Mouse (Mus musculus): Measurements from ENCODE around the gene Enpp7. TPM values are rescaled to one million over a fixed set of nuclear protein-coding genes. Genes with fewer than 3 reads are reported as not detected.

The Enpp7 gene
- polyA plus RNA-seq, 1 experiment from 2014 or later = not detected

DNA sequence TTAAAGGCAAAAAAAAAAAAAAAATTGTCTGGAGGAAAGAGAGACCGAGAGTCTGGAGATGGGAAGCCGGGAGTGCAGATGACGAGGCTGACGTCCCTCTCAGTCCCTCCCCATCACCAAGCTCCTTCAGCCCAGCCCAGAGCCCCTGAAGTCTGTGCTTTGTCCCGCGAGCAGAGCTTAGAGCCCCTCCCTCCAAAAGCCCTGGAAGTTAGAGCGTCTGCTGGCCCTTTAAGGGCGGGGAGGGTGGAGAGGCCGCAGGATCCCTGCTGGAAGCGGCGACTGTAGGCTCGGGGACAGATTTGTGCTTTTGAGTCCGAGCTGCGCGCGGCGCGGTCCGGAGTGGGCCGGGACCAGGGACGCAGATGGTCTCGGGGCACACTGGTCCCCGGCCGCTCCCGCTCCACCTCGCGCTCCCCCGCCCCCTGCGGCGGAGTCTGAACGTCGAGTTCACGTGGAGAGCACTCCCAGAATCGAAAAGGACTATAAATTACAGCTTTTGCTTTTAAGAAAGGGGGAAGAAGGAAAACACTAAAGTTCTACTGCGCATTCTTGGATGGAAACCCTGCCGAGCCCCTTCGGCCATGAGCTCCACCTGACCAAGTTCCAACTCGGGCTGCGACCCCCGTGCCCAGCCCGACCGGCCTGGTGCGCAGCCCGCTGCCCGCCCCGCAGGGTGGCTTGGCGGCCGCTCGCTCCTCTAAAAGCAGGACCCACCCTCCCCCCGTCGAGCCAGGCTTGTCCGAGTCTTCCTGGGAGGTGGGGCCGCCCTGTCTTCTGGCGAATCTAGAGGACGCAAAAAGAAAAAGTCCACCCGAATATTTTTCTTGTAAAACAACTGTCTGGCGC is 49.2 kb downstream of the Enpp7 start:
- Histone ChIP-seq H3K9ac (peak overlapping the region; percentile 63), H3K4me2 (replicated peaks) (peak overlapping the region; percentile 91), H3K27me3 (peaks cover 54% of the 10 kb centered on the region), H3K36me3 (peaks cover 8% of the 10 kb centered on the region), H3K9me3 (no peaks in the 10 kb centered on the region), H3K27ac (no peak overlapping the region), H3K4me1 (peaks cover 62% of the 10 kb centered on the region), H3K4me3 (peak overlapping the region; percentile 47)
- no peak for ATAC-seq (ENCODE audit: insufficient number of reproducible peaks, insufficient read depth, low FRiP score, low TSS enrichment)
- WGBS = under 1% methylated on average over 57 of the region's 57 CpGs

DNA sequence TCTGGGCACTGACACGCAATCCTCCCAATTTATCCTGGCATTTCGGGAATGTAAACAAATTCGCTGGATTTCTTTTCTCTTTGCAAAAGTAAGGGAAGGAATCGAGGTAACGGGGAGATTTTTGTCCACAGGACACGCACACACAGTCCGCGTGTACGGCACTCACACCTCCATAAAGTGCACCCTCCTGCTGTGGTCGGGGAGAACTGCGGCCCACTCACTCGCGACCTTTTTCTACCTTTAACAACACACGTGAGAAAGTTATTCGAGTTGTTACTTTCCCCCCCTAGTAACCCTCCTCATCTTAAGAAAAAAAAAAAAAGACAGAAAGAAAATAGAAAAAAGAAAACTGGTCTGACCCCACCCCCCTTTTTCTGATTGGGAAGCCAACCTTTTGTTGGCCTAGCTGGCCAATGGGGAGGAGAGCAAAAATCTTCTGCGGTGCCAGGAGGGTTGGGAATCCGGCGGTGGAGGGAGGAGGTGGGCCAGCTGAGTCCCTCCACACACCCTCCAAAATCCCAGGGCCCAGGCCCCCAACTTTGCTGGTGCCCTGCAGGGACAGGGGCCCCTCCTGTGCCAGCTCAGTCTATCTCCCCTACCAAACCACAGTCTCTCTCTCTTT is 49.9 kb downstream of the Enpp7 start:
- Histone ChIP-seq H3K36me3 (peaks cover 8% of the 10 kb centered on the region), H3K27ac (no peak overlapping the region), H3K4me3 (peak overlapping the region; percentile 47), H3K4me1 (peaks cover 68% of the 10 kb centered on the region), H3K4me2 (replicated peaks) (peak overlapping the region; percentile 91), H3K9ac (no peak overlapping the region), H3K27me3 (peaks cover 60% of the 10 kb centered on the region), H3K9me3 (no peaks in the 10 kb centered on the region)
- ATAC-seq (ENCODE audit: insufficient number of reproducible peaks, insufficient read depth, low FRiP score, low TSS enrichment) = no peak
- WGBS = 2% methylated on average over 18 of the region's 18 CpGs

GRCm38 (mm10) chr11:119038744-119039484 is 50.9 kb downstream of the Enpp7 start:
- no peaks in the 10 kb centered on the region for H3K9me3 ChIP-seq
- WGBS = 31% methylated on average over 22 of the region's 22 CpGs
- no peak for ATAC-seq (ENCODE audit: insufficient number of reproducible peaks, insufficient read depth, low FRiP score, low TSS enrichment)
- H3K27me3 ChIP-seq = peaks cover 68% of the 10 kb centered on the region
- H3K9ac ChIP-seq = peak overlapping the region; percentile 47
- no peak overlapping the region for H3K27ac ChIP-seq
- H3K4me1 ChIP-seq = peaks cover 78% of the 10 kb centered on the region
- H3K36me3 ChIP-seq = peaks cover 8% of the 10 kb centered on the region
- H3K4me2 ChIP-seq (replicated peaks) = peak overlapping the region; percentile 85
- 0 out of 2 replicates have a peak overlapping the region, but pooled peaks have one; percentile 74 for H3K4me3 ChIP-seq

DNA sequence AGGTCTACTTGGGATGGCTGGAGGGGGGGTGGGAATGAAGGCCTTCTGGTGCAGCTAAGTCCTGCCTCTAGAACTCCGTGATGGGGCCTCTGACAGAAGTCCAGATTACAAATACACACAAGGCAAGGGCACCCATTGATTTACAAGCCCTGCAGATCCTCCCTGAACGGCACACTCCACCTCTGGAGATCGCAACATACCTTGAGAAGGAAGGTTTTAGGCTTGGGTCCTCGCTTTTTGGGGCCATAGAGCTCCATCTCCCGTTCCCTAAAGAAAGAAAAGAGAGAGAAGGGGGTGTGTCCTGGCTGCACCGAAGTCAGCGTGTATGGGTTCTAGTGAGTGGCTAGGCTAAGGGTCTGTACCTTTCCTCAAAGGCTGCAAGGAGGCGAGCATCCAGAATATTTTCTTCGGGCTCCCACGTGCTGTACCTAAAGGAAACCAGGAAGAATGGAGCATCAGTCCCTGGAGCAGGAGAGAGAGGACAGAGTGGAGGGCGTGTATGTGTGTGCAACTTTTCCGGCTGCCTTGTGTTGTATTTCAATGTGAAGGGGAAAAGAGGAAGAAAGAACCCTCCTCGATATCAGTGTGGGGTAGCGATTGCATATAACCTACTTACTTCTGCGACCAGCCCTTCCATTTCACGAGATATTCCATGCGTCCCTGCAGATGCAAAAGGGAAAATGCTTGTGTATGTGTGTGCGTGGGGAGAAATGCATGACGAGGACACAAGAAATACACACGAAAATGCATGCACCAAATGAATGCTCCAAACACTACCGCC is 51.9 kb downstream of the Enpp7 start:
- no peaks in the 10 kb centered on the region for H3K9me3 ChIP-seq
- H3K4me1 ChIP-seq = peaks cover 78% of the 10 kb centered on the region
- peak overlapping the region; percentile 85 for H3K4me2 ChIP-seq (replicated peaks)
- H3K27me3 ChIP-seq = peaks cover 72% of the 10 kb centered on the region
- H3K27ac ChIP-seq = peak overlapping the region; percentile 83
- WGBS = 4% methylated on average over 21 of the region's 21 CpGs
- H3K36me3 ChIP-seq = peaks cover 8% of the 10 kb centered on the region
- H3K4me3 ChIP-seq = peak overlapping the region; percentile 74
- ATAC-seq (ENCODE audit: insufficient number of reproducible peaks, insufficient read depth, low FRiP score, low TSS enrichment) = no peak
- peak overlapping the region; percentile 85 for H3K9ac ChIP-seq

DNA sequence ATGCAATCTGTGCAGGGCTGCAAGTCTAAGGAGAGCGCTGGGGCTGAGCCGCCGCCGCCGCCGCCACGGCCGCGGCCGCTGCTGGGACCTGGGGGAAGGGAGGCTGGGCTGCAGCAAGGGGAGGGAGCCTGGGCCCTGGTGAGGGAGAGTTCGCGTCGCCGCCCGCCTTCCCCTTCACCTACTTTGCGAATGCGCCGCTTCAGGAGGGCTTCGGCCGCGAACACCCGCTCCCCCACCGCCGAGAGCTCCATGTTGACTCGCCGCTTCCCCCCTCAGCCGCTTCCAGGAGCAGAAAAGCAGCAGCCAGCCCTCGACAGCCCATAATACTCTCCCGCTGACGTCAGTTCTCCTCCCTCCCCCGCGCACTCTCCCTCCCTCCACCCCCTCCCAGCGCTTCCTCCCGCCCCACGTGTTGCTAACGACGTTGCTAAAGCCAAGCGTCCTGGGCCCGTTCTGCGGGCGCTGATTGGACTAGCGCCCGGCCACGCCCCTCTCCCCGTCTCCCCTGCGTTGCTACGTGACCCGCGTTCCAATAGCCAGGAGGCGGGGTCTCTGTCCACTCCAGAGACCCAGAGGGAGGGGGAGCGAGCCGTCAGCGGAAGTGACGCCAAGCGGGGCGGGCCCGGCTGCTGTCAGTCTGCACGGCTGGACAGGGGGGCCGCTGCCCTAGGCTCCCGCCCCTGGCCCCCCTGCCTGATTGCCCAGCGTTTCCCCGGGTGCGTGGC is 52.8 kb downstream of the Enpp7 start, which contains the start of gene Cbx8:
Gene Cbx8, minus strand, starts transcription at position 370 of the 725 bp plus-strand sequence.
- H3K9ac ChIP-seq = peak within 1 kb of the TSS; percentile 85
- peak within 1 kb of the TSS; percentile 74 for H3K4me3 ChIP-seq
- peak; percentile 79 for ATAC-seq (ENCODE audit: insufficient number of reproducible peaks, insufficient read depth, low FRiP score, low TSS enrichment)
- peaks cover 72% of the 10 kb centered on the region for H3K27me3 ChIP-seq
- peaks cover 77% of the 10 kb centered on the region for H3K4me1 ChIP-seq
- H3K9me3 ChIP-seq = no peaks in the 10 kb centered on the region
- peak within 1 kb of the TSS; percentile 94 for H3K4me2 ChIP-seq (replicated peaks)
- peaks cover 8% of the 10 kb centered on the region for H3K36me3 ChIP-seq
- under 1% methylated on average over 54 of the region's 63 CpGs for WGBS
- H3K27ac ChIP-seq = peak within 1 kb of the TSS; percentile 83

GRCm38 (mm10) chr11:119041325-119041716 is 53.3 kb downstream of the Enpp7 start:
- Histone ChIP-seq H3K27ac (peak overlapping the region; percentile 36; the same call in 1 of the 2 replicates), H3K9ac (peak overlapping the region; percentile 63), H3K27me3 (peaks cover 72% of the 10 kb centered on the region), H3K36me3 (peaks cover 8% of the 10 kb centered on the region), H3K4me2 (replicated peaks) (peak overlapping the region; percentile 94), H3K9me3 (no peaks in the 10 kb centered on the region), H3K4me3 (peak overlapping the region; percentile 74), H3K4me1 (peaks cover 76% of the 10 kb centered on the region)
- 1% methylated on average over 31 of the region's 31 CpGs for WGBS
- peak; percentile 48 for ATAC-seq (ENCODE audit: insufficient number of reproducible peaks, insufficient read depth, low FRiP score, low TSS enrichment)

- Histone ChIP-seq H3K4me2 (replicated peaks) (peak overlapping the region; percentile 94), H3K27me3 (peaks cover 74% of the 10 kb centered on the region), H3K27ac (peak overlapping the region; percentile 77; the same call in 1 of the 2 replicates), H3K4me3 (peak overlapping the region; percentile 74), H3K9ac (peak overlapping the region; percentile 63), H3K9me3 (no peaks in the 10 kb centered on the region), H3K4me1 (peaks cover 81% of the 10 kb centered on the region), H3K36me3 (peaks cover 8% of the 10 kb centered on the region)
- no peak for ATAC-seq (ENCODE audit: insufficient number of reproducible peaks, insufficient read depth, low FRiP score, low TSS enrichment)
- 1% methylated on average over 30 of the region's 31 CpGs for WGBS
These were observed 53.9 kb downstream of the Enpp7 start for GRCm38 (mm10) chr11:119041750-119042465.

Other genes with a start within 250 kb of the Enpp7 start
- gene Rbfox3, start 76.6 kb upstream of the Enpp7 start, polyA plus RNA-seq (2016; fragmentation: Nextera tagmentation; extraction: Ambion mirVana) = 3.9 and 4.8 TPM in 2 replicates
- 103 and 105 TPM in 2 replicates for gene Cbx2, start 34.8 kb downstream of the Enpp7 start, polyA plus RNA-seq (2016; fragmentation: Nextera tagmentation; extraction: Ambion mirVana)
- 9.4 and 10.8 TPM in 2 replicates for gene Cbx8, start 52.8 kb downstream of the Enpp7 start, polyA plus RNA-seq (2016; fragmentation: Nextera tagmentation; extraction: Ambion mirVana)
- gene Cbx4, start 98.0 kb downstream of the Enpp7 start, polyA plus RNA-seq (2016; fragmentation: Nextera tagmentation; extraction: Ambion mirVana) = 11.7 and 12.3 TPM in 2 replicates
- gene Tbc1d16, start 240.3 kb downstream of the Enpp7 start, polyA plus RNA-seq (2016; fragmentation: Nextera tagmentation; extraction: Ambion mirVana) = 20.3 and 20.9 TPM in 2 replicates
- gene Ccdc40, start 240.4 kb downstream of the Enpp7 start, polyA plus RNA-seq (2016; fragmentation: Nextera tagmentation; extraction: Ambion mirVana) = 10.5 and 11.6 TPM in 2 replicates

All from embryonic facial prominence, embryonic 12.5 days (tissue).